Mouse (Mus musculus): ENCODE results near the gene Dnph1.

- TF ChIP-seq EP300 (optimal IDR thresholded peaks at IDR 0.05) (no peak), CTCF (IDR thresholded peaks at IDR 0.05; ENCODE audit: low read depth) (no peak)
Observed at GRCm38 (mm10) chr17:46487431-46487830, 9.1 kb upstream of the Dnph1 start, which contains the start of gene Ttbk1.
